Mouse (Mus musculus) spleen, postnatal 0 days (tissue): ENCODE data around the gene Fem1a. TPM values are rescaled to one million over a fixed set of nuclear protein-coding genes. Genes with fewer than 3 reads are reported as not detected.

Experiments
- microRNA counts: library from miRNA; unstranded; fragments of <30 nt; microRNA quantifications from one replicate; lab custom pipeline; 2015
- polyA plus RNA-seq: library from polyadenylated mRNA; unstranded; fragments of >200 nt; fragmentation: Nextera tagmentation; extraction: Ambion mirVana; gene quantifications from 2 replicates; pipeline ENCODE4 v1.2.1, GENCODE M21; 2015

Fem1a gene
- polyA plus RNA-seq: 6.2 and 6.8 TPM in 2 replicates

DNA sequence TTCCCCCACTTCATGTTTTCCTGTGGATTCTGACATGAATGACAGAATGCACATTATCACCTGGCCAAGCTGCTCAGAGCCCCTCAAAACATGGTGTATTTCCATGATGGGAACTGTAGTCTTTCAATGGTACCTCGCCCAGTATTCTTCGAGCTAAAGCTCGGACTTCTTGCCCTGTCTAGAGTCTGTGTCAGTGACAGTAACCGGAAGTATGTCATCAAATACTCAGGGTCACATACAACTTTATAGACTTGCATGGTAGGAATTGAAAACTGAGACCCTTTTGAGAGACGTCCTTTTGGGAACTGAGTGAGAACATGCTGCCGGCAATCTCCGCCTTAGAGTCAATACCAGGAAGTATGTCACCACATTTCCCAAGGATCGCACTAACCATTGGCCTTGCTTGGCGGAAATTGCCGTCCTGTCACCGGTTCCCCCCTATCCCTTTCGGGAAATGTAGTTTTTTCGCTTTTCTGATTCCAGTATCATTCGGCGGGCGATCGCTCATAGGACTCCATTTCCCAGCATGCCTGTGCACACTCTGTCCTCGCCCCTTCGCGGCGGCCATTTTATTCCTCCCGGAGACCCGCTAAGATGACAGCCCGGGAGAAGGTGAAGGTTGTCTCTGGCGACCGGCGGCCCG, at the start of gene Fem1a:
Fem1a (plus strand) TSS at position 572 of the 643 bp plus-strand sequence.

DNA sequence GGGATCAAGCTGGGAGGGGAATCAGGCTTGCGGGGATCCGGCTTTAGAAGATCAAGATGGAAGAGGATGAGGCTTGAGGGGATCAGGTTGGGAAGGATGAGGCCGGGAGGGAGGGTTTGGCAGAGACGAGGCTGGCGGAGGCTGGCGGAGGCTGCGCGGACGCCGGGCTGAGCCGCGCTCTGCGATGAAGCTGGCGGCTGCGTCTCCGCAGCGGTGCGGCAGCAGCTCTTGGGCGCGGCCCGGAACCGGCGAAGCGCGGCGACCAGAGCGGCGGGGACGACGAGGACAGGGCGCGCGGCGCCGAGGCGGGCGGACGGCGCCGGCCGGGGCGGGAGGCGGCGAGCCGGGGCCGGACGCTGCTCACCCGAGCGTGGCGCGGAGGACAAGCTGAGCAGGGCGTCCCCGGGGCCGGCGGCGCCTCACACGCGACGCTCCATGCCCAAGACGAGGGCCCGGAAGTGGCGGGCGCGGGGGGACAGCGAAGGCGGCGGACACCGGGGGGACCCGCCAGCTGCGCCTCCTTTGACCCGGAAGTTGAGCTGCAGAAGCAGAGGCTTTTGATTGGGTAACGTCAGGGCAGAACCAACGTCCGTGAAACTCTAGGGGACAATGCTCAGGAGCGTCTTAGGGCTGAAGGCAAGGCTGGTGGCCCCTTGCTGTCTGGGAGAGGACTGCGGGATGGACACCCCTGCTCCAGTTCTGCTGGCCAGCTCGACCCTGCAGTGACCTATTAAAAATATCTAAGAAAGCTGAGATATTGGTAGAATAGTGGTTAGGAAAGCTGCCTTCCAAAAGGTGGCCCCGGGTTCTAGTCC, 38.0 kb upstream of the Fem1a start, which contains the start of gene Dpp9:
Dpp9 (minus strand) TSS at position 529 of the 815 bp plus-strand sequence.

DNA sequence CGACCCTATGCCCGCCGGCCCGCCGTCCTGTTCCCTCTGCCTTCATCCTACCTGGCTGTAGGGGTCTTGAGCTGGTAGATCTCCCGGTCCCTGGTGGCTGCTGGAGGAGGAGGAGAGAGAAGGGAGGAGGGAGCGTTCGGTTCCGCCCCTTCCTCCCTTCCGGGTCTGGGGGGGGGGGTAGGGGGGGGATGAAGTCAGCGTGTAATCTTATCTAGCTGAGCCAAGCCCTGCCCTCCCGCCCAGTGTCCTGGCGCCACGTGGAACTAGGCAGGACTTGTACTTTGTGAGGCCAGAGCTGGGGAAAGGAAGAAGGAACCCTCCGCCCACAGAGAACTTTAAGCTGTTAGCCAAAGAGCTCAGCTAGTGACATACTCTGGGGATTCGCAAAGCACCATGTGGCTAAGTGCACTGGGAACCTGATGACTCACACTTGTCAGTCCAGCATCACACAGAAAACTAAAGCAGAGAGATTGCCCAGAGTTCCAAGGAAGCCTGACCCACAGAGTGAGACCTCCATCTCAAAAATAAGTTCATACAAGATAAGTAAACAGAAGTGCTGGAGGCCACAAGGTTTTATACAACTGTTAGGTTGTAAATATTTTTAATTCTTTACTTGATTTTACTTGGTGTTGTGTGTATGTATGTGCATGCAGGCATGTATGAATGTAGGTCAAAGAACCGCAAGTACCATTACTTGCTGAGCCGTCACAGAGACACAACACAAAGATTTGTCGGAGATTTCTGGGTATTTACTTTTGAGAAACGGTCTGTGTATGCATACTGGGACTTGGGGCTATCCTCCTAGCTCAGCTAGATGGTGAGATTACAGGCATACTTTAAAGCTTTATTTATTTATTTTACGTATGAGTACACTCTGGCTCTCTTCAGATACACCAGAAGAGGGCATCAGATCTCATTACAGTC, 20.3 kb downstream of the Fem1a start, which contains the start of gene Ticam1:
Ticam1 (minus strand) TSS at position 144 of the 924 bp plus-strand sequence.

DNA sequence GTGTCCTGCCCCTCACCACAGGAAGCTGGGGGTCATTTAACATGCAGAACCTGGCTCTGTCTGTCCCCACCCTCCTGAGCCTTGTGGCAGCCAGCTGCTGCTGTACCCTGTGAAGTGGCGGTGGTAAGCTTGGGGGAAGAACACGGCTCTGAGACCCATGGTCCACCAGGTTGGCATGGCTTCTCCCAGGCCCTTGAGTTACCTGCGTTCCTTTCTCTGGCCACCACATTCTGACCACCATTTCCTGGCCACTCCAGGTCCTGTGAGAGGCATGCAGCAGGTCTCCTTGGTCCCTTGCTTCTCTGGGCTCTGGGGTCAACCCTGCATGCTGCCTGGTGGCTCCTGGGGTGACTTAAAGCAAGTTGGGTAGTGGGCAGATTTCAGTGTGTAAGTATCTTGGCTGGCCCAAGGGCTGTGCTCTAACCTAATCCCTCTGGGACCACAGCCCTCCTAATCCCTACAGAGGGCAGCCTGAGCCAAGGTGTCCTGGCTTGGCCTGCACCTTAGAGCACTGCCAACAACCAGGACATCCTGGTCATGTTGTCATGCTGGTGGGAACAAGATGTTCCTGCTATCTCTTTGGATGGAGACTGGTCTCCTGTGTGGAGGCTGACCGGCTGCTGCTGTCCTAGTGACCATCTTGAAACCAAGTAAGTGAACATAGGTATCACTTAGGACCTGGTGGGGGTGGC, 36.1 kb downstream of the Fem1a start, which contains the start of gene Plin3:
Plin3 (minus strand) TSS at position 343 of the 692 bp plus-strand sequence.

DNA sequence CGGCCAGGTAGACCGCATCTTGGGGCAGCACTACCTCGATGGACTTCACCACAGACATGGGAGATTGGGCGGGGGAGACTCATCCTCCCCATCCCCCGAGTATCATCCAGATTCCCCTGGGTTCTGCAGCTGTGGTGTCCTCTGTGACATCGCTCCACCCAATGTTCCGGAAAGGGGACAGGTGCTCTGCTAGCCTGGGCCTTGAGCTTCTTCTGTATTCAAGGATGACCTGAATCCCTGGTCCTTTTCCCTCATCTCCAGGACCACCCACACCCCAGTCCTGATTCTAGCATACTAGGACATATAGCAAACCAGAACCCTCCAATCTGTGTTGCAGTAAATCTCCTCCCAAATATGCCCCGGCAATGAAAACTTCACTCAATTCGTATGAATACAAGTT, 43.6 kb downstream of the Fem1a start, which contains the start of gene Arrdc5:
Arrdc5 (minus strand) TSS at position 101 of the 400 bp plus-strand sequence.

DNA sequence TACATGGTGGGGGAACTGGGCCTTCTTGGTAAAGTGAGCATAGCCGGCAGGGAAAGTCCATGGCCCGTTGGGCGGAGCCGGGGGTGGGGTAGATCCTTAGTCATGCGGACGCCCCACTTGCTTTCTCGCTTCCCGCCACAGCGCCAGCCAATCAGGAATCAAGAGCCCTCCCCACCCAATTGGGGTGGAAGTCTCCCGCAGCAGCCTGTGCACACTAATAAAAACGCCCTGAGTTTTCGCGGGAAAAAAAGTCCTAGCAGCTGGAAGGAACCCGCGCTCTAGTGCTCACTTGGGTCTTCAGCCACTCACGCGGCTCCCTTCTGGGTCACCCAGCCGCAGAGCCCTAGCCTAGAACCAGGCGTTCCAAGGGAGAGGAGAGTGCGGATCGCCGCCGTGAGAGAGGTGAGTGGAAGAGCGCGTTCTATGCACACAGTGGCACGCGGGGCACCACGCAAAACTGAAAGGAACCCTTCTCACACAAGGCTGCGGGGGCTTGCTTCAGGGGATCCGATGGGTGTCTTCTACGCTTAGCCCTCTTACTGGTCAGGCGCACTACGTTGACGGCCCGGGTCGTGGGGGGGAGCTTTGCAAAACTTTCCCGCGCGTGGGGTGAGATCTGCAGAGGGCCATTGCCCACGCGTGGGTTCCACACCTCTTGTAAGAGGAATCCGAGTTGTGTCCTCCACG, 46.7 kb downstream of the Fem1a start, which contains the start of gene Uhrf1:
Uhrf1 (plus strand) TSS at position 162 of the 687 bp plus-strand sequence.

MicroRNAs within 50 kb of the gene (microRNA counts, 519-probe panel; counts per million panel counts)
- 88.3 counts per million for microRNA mmu-miR-7b (lab: Ali Mortazavi, UCI)

Other genes starting within 250 kb of the Fem1a start
- 44.3 and 51.0 TPM in 2 replicates for gene Sh3gl1, start 220.2 kb upstream of the Fem1a start, polyA plus RNA-seq
- gene Chaf1a, start 216.4 kb upstream of the Fem1a start, polyA plus RNA-seq: 15.4 and 16.3 TPM in 2 replicates
- 15.6 and 17.0 TPM in 2 replicates for gene Ubxn6, start 181.8 kb upstream of the Fem1a start, polyA plus RNA-seq
- gene Hdgfl2, start 177.2 kb upstream of the Fem1a start, polyA plus RNA-seq: 54.4 and 62.0 TPM in 2 replicates
- 0.06 and 0.11 TPM in 2 replicates for gene Plin4, start 147.0 kb upstream of the Fem1a start, polyA plus RNA-seq
- 0.19 and 0.33 TPM in 2 replicates for gene Plin5, start 139.2 kb upstream of the Fem1a start, polyA plus RNA-seq
- gene Lrg1, start 134.8 kb upstream of the Fem1a start, polyA plus RNA-seq: 69.0 and 83.3 TPM in 2 replicates
- gene Sema6b, start 116.5 kb upstream of the Fem1a start, polyA plus RNA-seq: 1.6 and 1.8 TPM in 2 replicates
- gene Tnfaip8l1, start 94.3 kb upstream of the Fem1a start, polyA plus RNA-seq: 6.0 and 8.1 TPM in 2 replicates
- gene Mydgf, start 72.9 kb upstream of the Fem1a start, polyA plus RNA-seq: 42.6 and 43.0 TPM in 2 replicates
- gene Dpp9, start 37.9 kb upstream of the Fem1a start, polyA plus RNA-seq: 12.8 and 13.9 TPM in 2 replicates
- gene Ticam1, start 20.0 kb downstream of the Fem1a start, polyA plus RNA-seq: 2.2 and 2.4 TPM in 2 replicates
- gene Plin3, start 36.1 kb downstream of the Fem1a start, polyA plus RNA-seq: 19.3 and 25.7 TPM in 2 replicates
- gene Arrdc5, start 43.5 kb downstream of the Fem1a start, polyA plus RNA-seq: not detected in 2 replicates
- 104 and 118 TPM in 2 replicates for gene Uhrf1, start 46.5 kb downstream of the Fem1a start, polyA plus RNA-seq
- 5.8 and 8.2 TPM in 2 replicates for gene Kdm4b, start 69.3 kb downstream of the Fem1a start, polyA plus RNA-seq
- gene Ptprs, start 219.7 kb downstream of the Fem1a start, polyA plus RNA-seq: 13.2 and 17.0 TPM in 2 replicates